Mouse (Mus musculus) limb, embryonic 14.5 days (tissue): ENCODE results near the gene Apoa4. TPM values are rescaled to one million over a fixed set of nuclear protein-coding genes. Genes with fewer than 3 reads are reported as not detected.

Experiments used
- ATAC-seq: fragments of 200-750 bp; cut with Nextera tagmentation; 2 replicates; pipeline ENCODE4 v1.8.0; 2017; ENCODE audit warnings: low read depth, moderate number of reproducible peaks, moderate TSS enrichment; ENCODE audit not compliant: low FRiP score
- DNase-seq: peaks from one replicate; pipeline ENCODE4 v3.0.0-alpha.2; 2015; ENCODE audit warnings: low spot score
- H3K27ac ChIP-seq: fragments of 300-500 bp; sonication (generic); replicated peaks from 2 replicates; pipeline ENCODE4 v1.5.1; 2014; ENCODE audit warnings: low read depth, mild to moderate bottlenecking, low read length, moderate library complexity, mixed read lengths
- H3K27me3 ChIP-seq: fragments of 300-500 bp; sonication (generic); 2 replicates; pipeline ENCODE4 v1.6.1; 2014; ENCODE audit warnings: low read length, mixed read lengths; ENCODE audit not compliant: control insufficient read depth, insufficient read depth
- H3K36me3 ChIP-seq: fragments of 300-500 bp; sonication (generic); 2 replicates; pipeline ENCODE4 v1.6.1; 2014; ENCODE audit warnings: mild to moderate bottlenecking, low read length, moderate library complexity, mixed read lengths; ENCODE audit not compliant: control insufficient read depth, insufficient read depth
- H3K4me1 ChIP-seq: fragments of 300-500 bp; sonication (generic); 2 replicates; pipeline ENCODE4 v1.6.1; 2014; ENCODE audit warnings: antibody characterized with exemption, low read length, mixed read lengths; ENCODE audit not compliant: control insufficient read depth, insufficient read depth
- H3K4me2 ChIP-seq: fragments of 300-500 bp; sonication (generic); replicated peaks from 2 replicates; pipeline ENCODE4 v1.6.1; 2014; ENCODE audit warnings: low read depth, mild to moderate bottlenecking, low read length, moderate library complexity; ENCODE audit not compliant: severe bottlenecking
- H3K4me3 ChIP-seq: fragments of 300-500 bp; sonication (generic); replicated peaks from 2 replicates; pipeline ENCODE4 v1.5.1; 2014; ENCODE audit warnings: low read length
- H3K9ac ChIP-seq: fragments of 300-500 bp; sonication (generic); 2 replicates; pipeline ENCODE4 v1.6.1; 2014; ENCODE audit warnings: mild to moderate bottlenecking, low read depth, low read length, moderate library complexity; ENCODE audit not compliant: severe bottlenecking
- H3K9me3 ChIP-seq: fragments of 300-500 bp; sonication (generic); 2 replicates; pipeline ENCODE4 v1.6.1; 2016; ENCODE audit warnings: low read length; ENCODE audit not compliant: control insufficient read depth
- POLR2A ChIP-seq: fragments of 200-500 bp; IDR thresholded peaks from 2 replicates; pipeline ENCODE4 v1.8.0; 2012; ENCODE audit warnings: inconsistent platforms, mild to moderate bottlenecking, moderate library complexity, borderline replicate concordance; ENCODE audit not compliant: insufficient read depth, insufficient read length; ENCODE audit errors: extremely low read depth
- WGBS: fragments of 180-500 bp; shearing (Covaris S2); extraction: QIAGEN DNeasy Blood & Tissue Kit; methylation state at CpG from one replicate; pipeline ENCODE4 v1.1.7; 2014; 5-methylcytosine and 5-hydroxymethylcytosine counted together
- polyA plus RNA-seq, 2 experiments: library from polyadenylated mRNA; depleted of rRNA in 1 of 2; stranded (reverse) in 1 of 2; unstranded in 1 of 2; fragments of >200 nt; fragmentation: Nextera tagmentation in 1 of 2; extraction: Ambion mirVana in 1 of 2; gene quantifications; 2 replicates each; pipeline versions ENCODE4 v1.2.1 to v1.2.3; 2012 to 2014

Gene Apoa4
- polyA plus RNA-seq (2012; rRNA removed) = 1.4 and 2.8 TPM in 2 replicates
- not detected in 2 replicates for polyA plus RNA-seq (2014; fragmentation: Nextera tagmentation; extraction: Ambion mirVana)

GRCm38 (mm10) chr9:46240526-46241153, at the start of gene Apoa4:
Gene Apoa4, plus strand, starts transcription at chr9:46240696.
- H3K4me3 ChIP-seq = no peak within 1 kb of the TSS
- no peaks in the 10 kb centered on the region for H3K4me1 ChIP-seq
- H3K36me3 ChIP-seq = no peaks in the 10 kb centered on the region
- WGBS = 58% methylated on average over 7 of the region's 7 CpGs
- H3K27ac ChIP-seq = no peak within 1 kb of the TSS
- DNase-seq (no peak), ATAC-seq (no peak)
- no peak within 1 kb of the TSS for H3K9ac ChIP-seq
- no peaks in the 10 kb centered on the region for H3K27me3 ChIP-seq
- no peak within 1 kb of the TSS for H3K4me2 ChIP-seq
- no peaks in the 10 kb centered on the region for H3K9me3 ChIP-seq
- TF ChIP-seq POLR2A = no peak

GRCm38 (mm10) chr9:46191234-46191633, 49.3 kb upstream of the Apoa4 start:
- Histone ChIP-seq H3K36me3 (peaks cover 21% of the 10 kb centered on the region), H3K9ac (no peak overlapping the region), H3K9me3 (no peaks in the 10 kb centered on the region), H3K27ac (no peak overlapping the region), H3K4me3 (no peak overlapping the region), H3K27me3 (no peaks in the 10 kb centered on the region), H3K4me2 (no peak overlapping the region), H3K4me1 (no peaks in the 10 kb centered on the region)
- no peak for TF ChIP-seq POLR2A
- ATAC-seq (no peak), DNase-seq (no peak)
- 40% methylated on average over 8 of the region's 8 CpGs for WGBS

- 32% methylated on average over 1 of the region's 1 CpGs for WGBS
- H3K9ac ChIP-seq = no peak overlapping the region
- H3K27me3 ChIP-seq = no peaks in the 10 kb centered on the region
- peaks cover 25% of the 10 kb centered on the region for H3K36me3 ChIP-seq
- no peaks in the 10 kb centered on the region for H3K4me1 ChIP-seq
- H3K4me3 ChIP-seq = no peak overlapping the region
- H3K4me2 ChIP-seq = no peak overlapping the region
- H3K9me3 ChIP-seq = no peaks in the 10 kb centered on the region
- DNase-seq (peak; percentile 74), ATAC-seq (peak; percentile 73)
- H3K27ac ChIP-seq = no peak overlapping the region
- no peak for TF ChIP-seq POLR2A
These were observed 48.9 kb upstream of the Apoa4 start for GRCm38 (mm10) chr9:46191644-46192043.

GRCm38 (mm10) chr9:46192642-46193041, 47.9 kb upstream of the Apoa4 start:
- WGBS = 90% methylated on average over 6 of the region's 6 CpGs
- TF ChIP-seq POLR2A = no peak
- DNase-seq (no peak), ATAC-seq (no peak)
- Histone ChIP-seq H3K4me1 (no peaks in the 10 kb centered on the region), H3K9me3 (no peaks in the 10 kb centered on the region), H3K36me3 (peaks cover 31% of the 10 kb centered on the region), H3K9ac (no peak overlapping the region), H3K27ac (no peak overlapping the region), H3K4me3 (no peak overlapping the region), H3K27me3 (no peaks in the 10 kb centered on the region), H3K4me2 (no peak overlapping the region)

GRCm38 (mm10) chr9:46194809-46195208, 45.7 kb upstream of the Apoa4 start:
- TF ChIP-seq POLR2A = no peak
- no peaks in the 10 kb centered on the region for H3K9me3 ChIP-seq
- H3K4me2 ChIP-seq = no peak overlapping the region
- peaks cover 51% of the 10 kb centered on the region for H3K36me3 ChIP-seq
- ATAC-seq = no peak
- H3K27me3 ChIP-seq = no peaks in the 10 kb centered on the region
- no peak overlapping the region for H3K9ac ChIP-seq
- H3K27ac ChIP-seq = no peak overlapping the region
- H3K4me3 ChIP-seq = no peak overlapping the region
- no peak for DNase-seq
- H3K4me1 ChIP-seq = no peaks in the 10 kb centered on the region
- WGBS = 81% methylated on average over 9 of the region's 9 CpGs

- Histone ChIP-seq H3K36me3 (peaks cover 63% of the 10 kb centered on the region), H3K9me3 (no peaks in the 10 kb centered on the region)
- no peak for DNase-seq
These were observed 43.8 kb upstream of the Apoa4 start for GRCm38 (mm10) chr9:46196699-46197169.

More at GRCm38 (mm10) chr9:46196699-46197169, 43.8 kb upstream of the Apoa4 start:
- 82% methylated on average over 12 of the region's 12 CpGs for WGBS
- no peak for TF ChIP-seq POLR2A
- no peak for ATAC-seq
- H3K9ac ChIP-seq = no peak overlapping the region
- no peaks in the 10 kb centered on the region for H3K4me1 ChIP-seq
- H3K27me3 ChIP-seq = no peaks in the 10 kb centered on the region
- H3K27ac ChIP-seq = no peak overlapping the region
- no peak overlapping the region for H3K4me3 ChIP-seq
- H3K4me2 ChIP-seq = no peak overlapping the region
